Mouse (Mus musculus) MEL (cell line): ENCODE results near the gene Kcnh1. TPM values are rescaled to one million over a fixed set of nuclear protein-coding genes. Genes with fewer than 3 reads are reported as not detected.

Source experiments
- DNase-seq: peaks from one replicate; pipeline ENCODE4 v3.0.0; 2011; ENCODE audit warnings: low read depth, low spot score
- H3K27ac ChIP-seq: 2 replicates; pipeline ENCODE4 v1.5.1; 2012; ENCODE audit warnings: low read depth, mild to moderate bottlenecking, control low read depth, low read length, moderate library complexity; ENCODE audit not compliant: control insufficient read depth
- H3K27me3 ChIP-seq, 2 experiments: fragments of 150-350 bp in 1 of 2; sonication (generic) in 1 of 2; 2 replicates each; pipeline ENCODE4 v1.6.1; 2012; ENCODE audit warnings: low read length in 2 of 2, mild to moderate bottlenecking in 2 of 2, improper control_type of control experiment in 1 of 2, moderate library complexity in 1 of 2; ENCODE audit not compliant: insufficient read depth in 2 of 2, control insufficient read depth in 1 of 2
- H3K36me3 ChIP-seq, 2 experiments: 2 replicates each; pipeline ENCODE4 v1.6.1; 2012 to 2014; ENCODE audit warnings: low read length in 2 of 2, improper control_type of control experiment in 1 of 2, inconsistent platforms in 1 of 2, mild to moderate bottlenecking in 1 of 2; ENCODE audit not compliant: insufficient read depth in 2 of 2, control insufficient read depth in 1 of 2
- H3K4me1 ChIP-seq, 2 experiments: fragments of 150-350 bp in 1 of 2; sonication (generic) in 1 of 2; 2 replicates each; pipeline ENCODE4 v1.6.1; 2012; ENCODE audit warnings: low read length in 2 of 2, improper control_type of control experiment in 1 of 2, mild to moderate bottlenecking in 1 of 2; ENCODE audit not compliant: insufficient read depth in 2 of 2, control insufficient read depth in 1 of 2
- H3K4me3 ChIP-seq, 2 experiments: fragments of 150-350 bp in 1 of 2; sonication (generic) in 1 of 2; 2 replicates each; pipeline ENCODE4 v1.5.1; 2012; ENCODE audit warnings: low read depth in 2 of 2, low read length in 2 of 2, mild to moderate bottlenecking in 2 of 2, moderate library complexity in 2 of 2, control low read depth in 1 of 2, improper control_type of control experiment in 1 of 2; ENCODE audit not compliant: control insufficient read depth in 1 of 2, insufficient read depth in 1 of 2
- H3K79me2 ChIP-seq: 2 replicates; pipeline ENCODE4 v1.6.1; 2012; ENCODE audit warnings: mild to moderate bottlenecking, low read length, moderate library complexity; ENCODE audit not compliant: control insufficient read depth, poor library complexity, insufficient read depth
- H3K9ac ChIP-seq: 2 replicates; pipeline ENCODE4 v1.6.1; 2012; ENCODE audit warnings: low read depth, mild to moderate bottlenecking, control low read depth, low read length, moderate library complexity; ENCODE audit not compliant: control insufficient read depth, poor library complexity, severe bottlenecking
- H3K9me3 ChIP-seq: fragments of 150-350 bp; sonication (generic); replicated peaks from 2 replicates; pipeline ENCODE4 v1.6.1; 2012; ENCODE audit warnings: mild to moderate bottlenecking, low read length, improper control_type of control experiment, moderate library complexity; ENCODE audit not compliant: insufficient read depth
- BHLHE40 ChIP-seq: IDR thresholded peaks from 2 replicates; pipeline ENCODE4 v1.6.1; 2012; ENCODE audit warnings: low read depth, mild to moderate bottlenecking, inconsistent platforms, low read length, improper control_type of control experiment, borderline replicate concordance
- CTCF ChIP-seq, 3 experiments: IDR thresholded peaks in 2 of 3; conservative IDR thresholded peaks in 1 of 3; 2 replicates each; pipeline ENCODE4 v1.5.1; 2011 to 2012; ENCODE audit warnings: low read length in 3 of 3, low read depth in 2 of 3, mild to moderate bottlenecking in 2 of 3, improper control_type of control experiment in 1 of 3, inconsistent platforms in 1 of 3, mixed read lengths in 1 of 3, moderate library complexity in 1 of 3; ENCODE audit not compliant: control insufficient read depth in 1 of 3, insufficient read depth in 1 of 3, poor library complexity in 1 of 3, severe bottlenecking in 1 of 3
- E2F4 ChIP-seq: IDR thresholded peaks from 2 replicates; pipeline ENCODE4 v1.6.1; 2011; ENCODE audit warnings: low read depth, low read length, improper control_type of control experiment, borderline replicate concordance
- ELF1 ChIP-seq: IDR thresholded peaks from 2 replicates; pipeline ENCODE4 v1.6.1; 2014; ENCODE audit warnings: low read depth, mild to moderate bottlenecking, inconsistent platforms, low read length, improper control_type of control experiment, moderate library complexity
- EP300 ChIP-seq, 2 experiments: IDR thresholded peaks; 2 replicates each; pipeline ENCODE4 v1.6.1; 2011; ENCODE audit warnings: improper control_type of control experiment in 2 of 2, low read length in 2 of 2, low read depth in 1 of 2, mild to moderate bottlenecking in 1 of 2
- GABPA ChIP-seq: IDR thresholded peaks from 2 replicates; pipeline ENCODE4 v1.6.1; 2012; ENCODE audit warnings: low read depth, mild to moderate bottlenecking, inconsistent platforms, low read length, improper control_type of control experiment, moderate library complexity
- HCFC1 ChIP-seq: IDR thresholded peaks from 2 replicates; pipeline ENCODE4 v1.6.1; 2012; ENCODE audit warnings: low read depth, mild to moderate bottlenecking, inconsistent platforms, low read length, improper control_type of control experiment, moderate library complexity
- JUND ChIP-seq: IDR thresholded peaks from 2 replicates; pipeline ENCODE4 v1.6.1; 2011; ENCODE audit warnings: low read depth, mild to moderate bottlenecking, improper control_type of control experiment, low read length
- KAT2A ChIP-seq: conservative IDR thresholded peaks from 2 replicates; pipeline ENCODE4 v1.6.1; 2012; ENCODE audit warnings: low read depth, low read length, improper control_type of control experiment, inconsistent platforms
- MAFK ChIP-seq: IDR thresholded peaks from 2 replicates; pipeline ENCODE4 v1.6.1; 2011; ENCODE audit warnings: low read depth, mild to moderate bottlenecking, low read length, improper control_type of control experiment, borderline replicate concordance
- MAX ChIP-seq: IDR thresholded peaks from 2 replicates; pipeline ENCODE4 v1.6.1; 2011; ENCODE audit warnings: low read length, improper control_type of control experiment
- MAZ ChIP-seq: IDR thresholded peaks from 2 replicates; pipeline ENCODE4 v1.6.1; 2012; ENCODE audit warnings: low read depth, mild to moderate bottlenecking, inconsistent platforms, low read length, improper control_type of control experiment
- MYB ChIP-seq: IDR thresholded peaks from 2 replicates; pipeline ENCODE4 v1.6.1; 2011; ENCODE audit warnings: mild to moderate bottlenecking, low read depth, low read length, improper control_type of control experiment
- MYC ChIP-seq: IDR thresholded peaks from 2 replicates; pipeline ENCODE4 v1.6.1; 2011; ENCODE audit warnings: low read depth, mild to moderate bottlenecking, low read length, improper control_type of control experiment, moderate library complexity
- NELFE ChIP-seq: IDR thresholded peaks from 2 replicates; pipeline ENCODE4 v1.6.1; 2011; ENCODE audit warnings: low read depth, low read length, improper control_type of control experiment
- NRF1 ChIP-seq: IDR thresholded peaks from 2 replicates; pipeline ENCODE4 v1.6.1; 2014; ENCODE audit warnings: low read depth, mild to moderate bottlenecking, inconsistent platforms, low read length, improper control_type of control experiment, moderate library complexity; ENCODE audit not compliant: poor library complexity, insufficient read depth, severe bottlenecking
- POLR2AphosphoS2 ChIP-seq: IDR thresholded peaks from 2 replicates; pipeline ENCODE4 v1.6.1; 2011; ENCODE audit warnings: low read length, improper control_type of control experiment
- POLR2AphosphoS5 ChIP-seq: IDR thresholded peaks from 2 replicates; pipeline ENCODE4 v1.6.1; 2012; ENCODE audit warnings: low read depth, borderline replicate concordance, mild to moderate bottlenecking, inconsistent platforms, low read length, moderate library complexity, mixed read lengths
- RAD21 ChIP-seq: IDR thresholded peaks from 2 replicates; pipeline ENCODE4 v1.6.1; 2011; ENCODE audit warnings: mild to moderate bottlenecking, low read depth, low read length, improper control_type of control experiment
- RCOR1 ChIP-seq: IDR thresholded peaks from 2 replicates; pipeline ENCODE4 v1.6.1; 2012; ENCODE audit warnings: low read depth, mild to moderate bottlenecking, inconsistent platforms, low read length, improper control_type of control experiment
- SIN3A ChIP-seq: IDR thresholded peaks from 2 replicates; pipeline ENCODE4 v1.6.1; 2012; ENCODE audit warnings: low read length, improper control_type of control experiment, inconsistent platforms
- SMC3 ChIP-seq: IDR thresholded peaks from 2 replicates; pipeline ENCODE4 v1.6.1; 2011; ENCODE audit warnings: low read depth, low read length, improper control_type of control experiment
- TBP ChIP-seq: IDR thresholded peaks from 2 replicates; pipeline ENCODE4 v1.8.0; 2011; ENCODE audit warnings: low read depth, low read length, improper control_type of control experiment
- TCF12 ChIP-seq: IDR thresholded peaks from 2 replicates; pipeline ENCODE4 v1.6.1; 2014; ENCODE audit warnings: low read depth, mild to moderate bottlenecking, inconsistent platforms, low read length, improper control_type of control experiment, moderate library complexity
- USF1 ChIP-seq: IDR thresholded peaks from 2 replicates; pipeline ENCODE4 v1.6.1; 2014; ENCODE audit warnings: low read depth, mild to moderate bottlenecking, inconsistent platforms, low read length, improper control_type of control experiment, moderate library complexity
- USF2 ChIP-seq, 2 experiments: IDR thresholded peaks; 2 replicates each; pipeline ENCODE4 v1.6.1; 2011 to 2012; ENCODE audit warnings: improper control_type of control experiment in 2 of 2, low read length in 2 of 2, borderline replicate concordance in 1 of 2, inconsistent platforms in 1 of 2, low read depth in 1 of 2, mild to moderate bottlenecking in 1 of 2; ENCODE audit not compliant: insufficient read depth in 1 of 2
- ZC3H11A ChIP-seq: IDR thresholded peaks from 2 replicates; pipeline ENCODE4 v1.6.1; 2012; ENCODE audit warnings: low read depth, mild to moderate bottlenecking, inconsistent platforms, low read length, improper control_type of control experiment
- ZKSCAN1 ChIP-seq: IDR thresholded peaks from 2 replicates; pipeline ENCODE4 v1.6.1; 2012; ENCODE audit warnings: low read depth, mild to moderate bottlenecking, inconsistent platforms, low read length, improper control_type of control experiment, moderate library complexity
- ZNF384 ChIP-seq: IDR thresholded peaks from 2 replicates; pipeline ENCODE4 v1.6.1; 2012; ENCODE audit warnings: low read depth, mild to moderate bottlenecking, inconsistent platforms, low read length, improper control_type of control experiment
- polyA plus RNA-seq, 2 experiments: library from polyadenylated mRNA; stranded (reverse) in 1 of 2; unstranded in 1 of 2; fragments of >175 nt in 1 of 2; fragments of >200 nt in 1 of 2; gene quantifications; 2 replicates each; pipeline versions ENCODE4 v1.2.1 to v1.2.4; 2012; ENCODE audit warnings: low replicate concordance in 2 of 2, low read depth in 1 of 2; ENCODE audit not compliant: insufficient read length in 2 of 2, insufficient read depth in 1 of 2, missing spikeins in 1 of 2
- total RNA-seq: library from RNA; depleted of rRNA; stranded (reverse); fragments of 300-350 nt; gene quantifications from 2 replicates; pipeline ENCODE4 v1.2.3, GENCODE M21; 2012

The Kcnh1 gene
- total and polyA plus RNA-seq, 3 experiments, result not detected

- TF ChIP-seq MYB (no peak), MYC (no peak), SMC3 (no peak), TBP (no peak), NELFE (no peak), USF2 (IDR thresholded peaks at IDR 0.05; ENCODE audit: borderline replicate concordance in 1 of 2, insufficient read depth in 1 of 2, low read depth in 1 of 2, low read length in 2 of 2) (no peak), NRF1 (no peak), ZC3H11A (no peak), RCOR1 (no peak), TCF12 (no peak), POLR2AphosphoS5 (no peak), ZKSCAN1 (no peak)
- no peak overlapping the region for H3K4me3 ChIP-seq
- no peak for DNase-seq
- no peaks in the 10 kb centered on the region for H3K9me3 ChIP-seq
- no peaks in the 10 kb centered on the region for H3K27me3 ChIP-seq
- peaks cover 0 to 27% of the 10 kb centered on the region in 2 experiments; a peak in 2 of 4 replicates for H3K36me3 ChIP-seq
- peaks cover 5 to 24% of the 10 kb centered on the region in 2 experiments for H3K4me1 ChIP-seq
- peak overlapping the region; percentile 100 for H3K27ac ChIP-seq
- no peaks in the 10 kb centered on the region; the same call in 1 of the 2 replicates for H3K79me2 ChIP-seq
- no peak overlapping the region for H3K9ac ChIP-seq
Observed at GRCm38 (mm10) chr1:192311298-192311697, 120.7 kb downstream of the Kcnh1 start.

DNA sequence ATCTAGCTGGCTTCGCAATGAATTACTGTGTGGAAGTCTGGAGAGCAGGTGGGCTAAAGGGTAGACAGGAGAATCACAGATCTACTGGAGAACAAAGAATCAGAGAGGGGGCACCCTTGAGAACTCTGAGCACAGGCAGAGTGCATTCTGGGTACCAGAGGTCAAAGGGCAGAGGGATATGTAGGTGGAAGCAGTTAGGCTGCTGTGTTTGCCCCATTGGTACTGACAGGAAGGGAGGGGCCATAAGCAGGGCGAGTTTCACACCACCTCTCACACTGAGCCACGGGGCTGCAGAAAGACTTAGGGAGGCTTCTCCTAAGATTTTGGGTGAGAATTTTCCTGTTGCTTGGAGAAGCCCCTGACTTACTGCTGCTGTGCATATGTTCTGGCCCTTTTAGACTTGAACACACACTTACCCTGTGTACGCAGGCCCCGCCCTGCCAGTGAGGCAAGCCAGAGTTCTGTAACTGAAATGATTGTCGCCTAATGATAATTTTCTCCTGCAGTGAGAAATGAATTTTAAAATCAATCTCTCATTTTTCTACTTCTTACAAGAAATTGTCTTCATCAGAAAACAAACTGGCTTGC is 121.4 kb downstream of the Kcnh1 start:
- Histone ChIP-seq H3K4me3 (peak overlapping the region; percentile 57 to 65), H3K27ac (peak overlapping the region; percentile 100), H3K9ac (peak overlapping the region; percentile 91), H3K36me3 (peaks cover 0 to 27% of the 10 kb centered on the region in 2 experiments; a peak in 2 of 4 replicates), H3K27me3 (no peaks in the 10 kb centered on the region), H3K4me1 (peaks cover 5 to 24% of the 10 kb centered on the region in 2 experiments), H3K79me2 (no peaks in the 10 kb centered on the region; the same call in 1 of the 2 replicates), H3K9me3 (no peaks in the 10 kb centered on the region)
- DNase-seq, result peak; percentile 85
- TF ChIP-seq MAX (peak; percentile 33; the same call in 1 of the 2 replicates), SIN3A (peak; percentile 59), TBP (peak; percentile 63), ZNF384 (no peak), CTCF (IDR thresholded peaks at IDR 0.05 in 2 of 3, conservative IDR thresholded peaks at IDR 0.05 in 1 of 3; ENCODE audit: control insufficient read depth in 1 of 3, insufficient read depth in 1 of 3, low read depth in 2 of 3, low read length in 3 of 3, poor library complexity in 1 of 3, severe bottlenecking in 1 of 3) (no peak), POLR2AphosphoS2 (no peak), USF1 (no peak), EP300 (IDR thresholded peaks at IDR 0.05; ENCODE audit: low read depth in 1 of 2, low read length in 2 of 2) (peak; percentile 42 to 61; a peak in 3 of 4 replicates), JUND (no peak), NELFE (no peak), MYB (peak; percentile 75), ELF1 (0 out of 2 replicates have a peak, but pooled peaks have one; percentile 21), ZC3H11A (no peak), BHLHE40 (no peak), MAZ (peak; percentile 63; the same call in 1 of the 2 replicates), KAT2A (no peak; the same call in 1 of the 2 replicates), HCFC1 (peak; percentile 83), MAFK (no peak), GABPA (no peak), E2F4 (0 out of 2 replicates have a peak, but pooled peaks have one; percentile 40), NRF1 (no peak), MYC (no peak), SMC3 (no peak), RAD21 (no peak)
